Mouse (Mus musculus) CH12.LX (cell line): Measurements from ENCODE around the gene Dlgap1. TPM values are rescaled to one million over a fixed set of nuclear protein-coding genes. Genes with fewer than 3 reads are reported as not detected.

ENCODE experiments used
- DNase-seq: peaks from one replicate; pipeline ENCODE4 v3.0.0-alpha.2; 2013; ENCODE audit errors: extremely low read depth
- H3K27ac ChIP-seq: 2 replicates; pipeline ENCODE4 v1.5.1; 2012; ENCODE audit warnings: low read depth, mild to moderate bottlenecking, control low read depth, moderate library complexity; ENCODE audit not compliant: insufficient read depth
- H3K27me3 ChIP-seq: replicated peaks from 2 replicates; pipeline ENCODE3; 2012; ENCODE audit warnings: inconsistent platforms
- H3K36me3 ChIP-seq, 2 experiments: replicated peaks in 1 of 2; 2 replicates each; pipeline versions ENCODE3 to v1.6.1; 2012; ENCODE audit warnings: inconsistent platforms in 1 of 2, low read length in 1 of 2, mild to moderate bottlenecking in 1 of 2, mixed read lengths in 1 of 2, moderate library complexity in 1 of 2; ENCODE audit not compliant: control insufficient read depth in 1 of 2, insufficient read depth in 1 of 2
- H3K4me1 ChIP-seq, 2 experiments: 2 replicates each; pipeline ENCODE4 v1.6.1; 2012; ENCODE audit warnings: inconsistent platforms in 1 of 2, moderate library complexity in 1 of 2; ENCODE audit not compliant: insufficient read depth in 2 of 2, control insufficient read depth in 1 of 2
- H3K4me2 ChIP-seq: 2 replicates; pipeline ENCODE4 v1.6.1; 2012; ENCODE audit warnings: low read depth, mild to moderate bottlenecking, control low read depth; ENCODE audit not compliant: poor library complexity, insufficient read depth, severe bottlenecking
- H3K4me3 ChIP-seq, 3 experiments: fragments of 150-350 bp in 1 of 3; sonication (generic) in 1 of 3; replicated peaks in 1 of 3; 2 replicates each; pipeline versions ENCODE3 to v1.5.1; 2011 to 2012; ENCODE audit warnings: low read depth in 2 of 3, low read length in 2 of 3, mild to moderate bottlenecking in 2 of 3, moderate library complexity in 2 of 3, control low read depth in 1 of 3, improper control_type of control experiment in 1 of 3, inconsistent platforms in 1 of 3, mixed read lengths in 1 of 3; ENCODE audit not compliant: poor library complexity in 1 of 3
- H3K79me2 ChIP-seq: replicated peaks from 2 replicates; pipeline ENCODE4 v1.6.1; 2012; ENCODE audit warnings: mild to moderate bottlenecking, moderate library complexity; ENCODE audit not compliant: control insufficient read depth, poor library complexity, insufficient read depth, severe bottlenecking; ENCODE audit errors: extremely low read depth
- H3K9ac ChIP-seq: 2 replicates; pipeline ENCODE4 v1.6.1; 2012; ENCODE audit warnings: low read depth, mild to moderate bottlenecking, control low read depth, moderate library complexity; ENCODE audit not compliant: insufficient read depth
- H3K9me3 ChIP-seq: replicated peaks from 2 replicates; pipeline ENCODE3; 2012; ENCODE audit warnings: low read length, inconsistent platforms, mixed read lengths
- BHLHE40 ChIP-seq: IDR thresholded peaks from 2 replicates; pipeline ENCODE4 v1.6.1; 2011; ENCODE audit warnings: mild to moderate bottlenecking, low read depth, low read length, improper control_type of control experiment
- CHD2 ChIP-seq: IDR thresholded peaks from 2 replicates; pipeline ENCODE4 v1.6.1; 2011; ENCODE audit warnings: low read length, improper control_type of control experiment
- CTCF ChIP-seq, 2 experiments: IDR thresholded peaks in 1 of 2; conservative IDR thresholded peaks in 1 of 2; 2 replicates each; pipeline ENCODE4 v1.5.1; 2011 to 2012; ENCODE audit warnings: low read depth in 2 of 2, low read length in 2 of 2, improper control_type of control experiment in 1 of 2, inconsistent platforms in 1 of 2, mild to moderate bottlenecking in 1 of 2, moderate library complexity in 1 of 2
- ELF1 ChIP-seq: IDR thresholded peaks from 2 replicates; pipeline ENCODE4 v1.6.1; 2014; ENCODE audit warnings: low read depth, mild to moderate bottlenecking, inconsistent platforms, low read length, improper control_type of control experiment
- ETS1 ChIP-seq: conservative IDR thresholded peaks from 2 replicates; pipeline ENCODE4 v1.6.1; 2012; ENCODE audit warnings: low read depth, mild to moderate bottlenecking, inconsistent platforms, low read length, improper control_type of control experiment, moderate library complexity
- IRF4 ChIP-seq: IDR thresholded peaks from 2 replicates; pipeline ENCODE4 v1.6.1; 2014; ENCODE audit warnings: low read depth, mild to moderate bottlenecking, inconsistent platforms, low read length, improper control_type of control experiment
- JUN ChIP-seq: IDR thresholded peaks from 2 replicates; pipeline ENCODE4 v1.6.1; 2011; ENCODE audit warnings: low read depth, mild to moderate bottlenecking, low read length, improper control_type of control experiment, moderate library complexity; ENCODE audit not compliant: insufficient read depth
- KAT2A ChIP-seq: IDR thresholded peaks from 2 replicates; pipeline ENCODE4 v1.6.1; 2012; ENCODE audit warnings: low read length, improper control_type of control experiment, inconsistent platforms; ENCODE audit not compliant: insufficient replicate concordance
- MAFK ChIP-seq: IDR thresholded peaks from 2 replicates; pipeline ENCODE4 v1.6.1; 2011; ENCODE audit warnings: low read length, improper control_type of control experiment; ENCODE audit not compliant: insufficient replicate concordance
- MAX ChIP-seq: IDR thresholded peaks from 2 replicates; pipeline ENCODE4 v1.6.1; 2011; ENCODE audit warnings: low read length, improper control_type of control experiment
- MXI1 ChIP-seq: IDR thresholded peaks from 2 replicates; pipeline ENCODE4 v1.6.1; 2011; ENCODE audit warnings: mild to moderate bottlenecking, low read depth, low read length, improper control_type of control experiment
- MYC ChIP-seq: IDR thresholded peaks from 2 replicates; pipeline ENCODE4 v1.6.1; 2011; ENCODE audit warnings: low read depth, mild to moderate bottlenecking, improper control_type of control experiment, low read length
- NELFE ChIP-seq: IDR thresholded peaks from 2 replicates; pipeline ENCODE4 v1.6.1; 2011; ENCODE audit warnings: low read depth, low read length, improper control_type of control experiment
- RAD21 ChIP-seq: IDR thresholded peaks from 2 replicates; pipeline ENCODE4 v1.6.1; 2011; ENCODE audit warnings: low read depth, mild to moderate bottlenecking, low read length, improper control_type of control experiment, moderate library complexity
- RCOR1 ChIP-seq: conservative IDR thresholded peaks from 2 replicates; pipeline ENCODE4 v1.6.1; 2012; ENCODE audit warnings: low read depth, mild to moderate bottlenecking, inconsistent platforms, low read length, improper control_type of control experiment
- SIN3A ChIP-seq: IDR thresholded peaks from 2 replicates; pipeline ENCODE4 v1.6.1; 2012; ENCODE audit warnings: low read length, improper control_type of control experiment, inconsistent platforms
- SMC3 ChIP-seq: IDR thresholded peaks from 2 replicates; pipeline ENCODE4 v1.6.1; 2011; ENCODE audit warnings: low read depth, low read length, improper control_type of control experiment
- TBP ChIP-seq: conservative IDR thresholded peaks from 2 replicates; pipeline ENCODE4 v1.6.1; 2011; ENCODE audit warnings: low read depth, low read length, improper control_type of control experiment
- TCF12 ChIP-seq: IDR thresholded peaks from 2 replicates; pipeline ENCODE4 v1.6.1; 2014; ENCODE audit warnings: low read depth, mild to moderate bottlenecking, inconsistent platforms, low read length, improper control_type of control experiment
- UBTF ChIP-seq: IDR thresholded peaks from 2 replicates; pipeline ENCODE4 v1.6.1; 2012; ENCODE audit warnings: low read depth, mild to moderate bottlenecking, inconsistent platforms, low read length, improper control_type of control experiment, moderate library complexity
- USF1 ChIP-seq: IDR thresholded peaks from 2 replicates; pipeline ENCODE4 v1.6.1; 2014; ENCODE audit warnings: low read depth, mild to moderate bottlenecking, inconsistent platforms, low read length, improper control_type of control experiment
- USF2 ChIP-seq: conservative IDR thresholded peaks from 2 replicates; pipeline ENCODE4 v1.6.1; 2011; ENCODE audit warnings: low read depth, low read length, improper control_type of control experiment
- ZNF384 ChIP-seq: IDR thresholded peaks from 2 replicates; pipeline ENCODE4 v1.6.1; 2012; ENCODE audit warnings: low read depth, low read length, improper control_type of control experiment, inconsistent platforms
- dilution Hi-C: fragments of 300-500 bp; cut with MboI; formaldehyde crosslinking; loops from 2 replicates; pipeline ENCODE4 v1.14.3; 2020; ENCODE audit warnings: low sequenced_read_pairs; ENCODE audit not compliant: extremely low pct_unique_long_range_greater_than_20kb, extremely low pct_ligation_motif_present
- in situ Hi-C: fragments of 300-500 bp; cut with MboI; formaldehyde crosslinking; loops from 3 replicates; pipeline ENCODE4 v1.14.3; 2019; ENCODE audit warnings: low sequenced_read_pairs, low pct_ligation_motif_present, low pct_unique_long_range_greater_than_20kb, mixed read lengths
- polyA plus RNA-seq: library from polyadenylated mRNA; unstranded; fragments of >175 nt; gene quantifications from 2 replicates; pipeline ENCODE4 v1.2.1, GENCODE M21; 2012; ENCODE audit warnings: low read depth; ENCODE audit not compliant: insufficient read length
- total RNA-seq, 2 experiments: library from RNA; depleted of rRNA; stranded (reverse); fragments of 300-350 nt in 1 of 2; fragments of >200 nt in 1 of 2; gene quantifications; 2 replicates each; pipeline ENCODE4 v1.2.3; 2012 to 2014

Dlgap1 gene
- total and polyA plus RNA-seq, 3 experiments: 0.51 to 2.7 (median 1.2) TPM

- no peak overlapping the region for H3K4me3 ChIP-seq
- H3K4me2 ChIP-seq: peak overlapping the region; percentile 18
- in situ Hi-C loops (no loop called here), dilution Hi-C loops (no loop called here)
- H3K36me3 ChIP-seq: no peaks in the 10 kb centered on the region
- no peaks in the 10 kb centered on the region for H3K9me3 ChIP-seq
- peaks cover 0 to 16% of the 10 kb centered on the region in 2 experiments; a peak in 2 of 4 replicates for H3K4me1 ChIP-seq
- no peak overlapping the region for H3K9ac ChIP-seq
- no peak overlapping the region for H3K27ac ChIP-seq
- no peaks in the 10 kb centered on the region for H3K79me2 ChIP-seq
- peak; percentile 55 for TF ChIP-seq BHLHE40
- TF ChIP-seq JUN: no peak
- TF ChIP-seq TBP: no peak
- no peak for TF ChIP-seq RCOR1
- TF ChIP-seq NELFE: 0 out of 2 replicates have a peak, but pooled peaks have one; percentile 23
- TF ChIP-seq MXI1: peak; percentile 43; the same call in 1 of the 2 replicates
- TF ChIP-seq UBTF: no peak
- peak; percentile 86 for TF ChIP-seq MAX
- peak; percentile 44 for TF ChIP-seq SMC3
- no peak for TF ChIP-seq KAT2A
- TF ChIP-seq SIN3A: no peak
- TF ChIP-seq CHD2: peak; percentile 15; the same call in 1 of the 2 replicates
- no peak for TF ChIP-seq ETS1
- TF ChIP-seq ZNF384: no peak
- 0 out of 2 replicates have a peak, but pooled peaks have one; percentile 8 for TF ChIP-seq IRF4
- 0 out of 2 replicates have a peak, but pooled peaks have one; percentile 38 for TF ChIP-seq MYC
- TF ChIP-seq USF1: peak; percentile 86
- TF ChIP-seq RAD21: peak; percentile 42
- no peak for TF ChIP-seq MAFK
- peak; percentile 80 for TF ChIP-seq USF2
- peak; percentile 13; the same call in 1 of the 2 replicates for TF ChIP-seq TCF12
- TF ChIP-seq CTCF (conservative IDR thresholded peaks at IDR 0.05 in 1 of 2, IDR thresholded peaks at IDR 0.05 in 1 of 2; ENCODE audit: low read depth in 2 of 2, low read length in 2 of 2): peak; percentile 71 to 72
- peak; percentile 55 for TF ChIP-seq ELF1
- H3K27me3 ChIP-seq: no peaks in the 10 kb centered on the region
- DNase-seq: peak; percentile 66
Measured at GRCm38 (mm10) chr17:70738168-70738854, 769.4 kb downstream of the Dlgap1 start.
